Comparison of ENCODE assay signal across 9 mouse cellular contexts in genomic region chr4:94999249-94999648, GRCm38 (mm10). TPM values are rescaled to one million over a fixed set of nuclear protein-coding genes. Genes with fewer than 3 reads are reported as not detected.
DNase-seq lines count a peak whose midpoint lies in the region; ATAC-seq and TF ChIP-seq lines count a peak whose summit lies in the region.
"Had no signal": no experiment of that assay in that cellular context is flagged by ENCODE, and none has a peak within 500 bp of the region (broad histone marks: within the 10 kb centered on the region; RNA-seq: fewer than 3 reads in every experiment).

No protein-coding gene starts in this region.

- no peaks in the 10 kb centered on the region for H3K27me3 ChIP-seq in hindbrain, embryonic 12.5 days

- ATAC-seq in hindbrain, embryonic 12.5 days (ENCODE audit: low FRiP score) = no peak

- no peak overlapping the region for H3K4me3 ChIP-seq in left cerebral cortex, adult 2 months
- no peak overlapping the region for H3K4me3 ChIP-seq in hindbrain, embryonic 12.5 days

- peak; percentile 22 to 26 for DNase-seq in adrenal gland, postnatal 36 days
- no peak for DNase-seq in adrenal gland, postnatal 4 days (ENCODE audit: low spot score in 2 of 2)
- DNase-seq in left cerebral cortex, adult 2 months (ENCODE audit: extremely low spot score in 1 of 2, low spot score in 2 of 2) = peak in 1 of 2 experiments; percentile 57
- no peak for DNase-seq in left cerebral cortex, postnatal 4 days
- DNase-seq in adipocyte (ENCODE audit: low spot score) = peak; percentile 45
- peak; percentile 10 for DNase-seq in spleen, adult 12 weeks (ENCODE audit: low spot score)
- no peak for DNase-seq in testis, postnatal 10 days (ENCODE audit: low spot score)

- no peaks in the 10 kb centered on the region for H3K9me3 ChIP-seq in hindbrain, embryonic 12.5 days (replicated peaks)

- peak; percentile 59 for TF ChIP-seq CTCF in left cerebral cortex, adult 2 months (IDR thresholded peaks at IDR 0.05)

- no peak overlapping the region for H3K27ac ChIP-seq in left cerebral cortex, adult 2 months
- no peak overlapping the region for H3K27ac ChIP-seq in hindbrain, embryonic 12.5 days
- H3K27ac ChIP-seq: hindbrain, embryonic 14.5 days had no signal

- 70% methylated on average over 3 of the region's 3 CpGs for WGBS in hindbrain, embryonic 12.5 days

- H3K36me3 ChIP-seq in hindbrain, embryonic 12.5 days = no peaks in the 10 kb centered on the region

- H3K4me2 ChIP-seq in hindbrain, embryonic 12.5 days (replicated peaks) = no peak overlapping the region
- H3K4me2 ChIP-seq: hindbrain, embryonic 14.5 days had no signal

- no peaks in the 10 kb centered on the region for H3K4me1 ChIP-seq in hindbrain, embryonic 12.5 days

- intact Hi-C loops in left cerebral cortex, adult 2 months (cut with DNase I) = no loop called here
- intact Hi-C loops in left cerebral cortex, postnatal 4 days (cut with DNase I) = no loop called here

- no peak overlapping the region for H3K9ac ChIP-seq in hindbrain, embryonic 12.5 days
- H3K9ac ChIP-seq: hindbrain, embryonic 14.5 days had no signal

RNA-seq across cellular contexts. Expression of gene Mysm1, which starts 20.3 kb away (rescaled TPM):
- 10 to 100 TPM; 21.5 to 29.8 TPM for total RNA-seq in adrenal gland, postnatal 36 days (2021)
- 10 to 100 TPM; 31.5 to 41.0 TPM for total RNA-seq in adrenal gland, postnatal 4 days (2021)
- total RNA-seq in left cerebral cortex, adult 2 months (2021) = 10 to 100 TPM; 39.6 to 41.6 TPM
- 10 to 100 TPM; 28.8 to 34.3 TPM for total RNA-seq in left cerebral cortex, postnatal 4 days (2021)
- 33.2 and 35.7 TPM in 2 replicates for polyA plus RNA-seq in hindbrain, embryonic 12.5 days (2016; fragmentation: Nextera tagmentation; extraction: Ambion mirVana)

RNA-seq across cellular contexts. Expression of gene Jun, which starts 52.8 kb away (rescaled TPM):
- total RNA-seq in adrenal gland, postnatal 36 days (2021) = 100 to 1,000 TPM; 145 to 309 TPM
- total RNA-seq in adrenal gland, postnatal 4 days (2021) = 10 to 100 TPM; 46.6 to 58.6 TPM
- total RNA-seq in left cerebral cortex, adult 2 months (2021) = 10 to 100 TPM; 56.7 to 61.4 TPM
- 10 to 100 TPM; 35.5 to 37.4 TPM for total RNA-seq in left cerebral cortex, postnatal 4 days (2021)
- 70.7 and 86.0 TPM in 2 replicates for polyA plus RNA-seq in hindbrain, embryonic 12.5 days (2016; fragmentation: Nextera tagmentation; extraction: Ambion mirVana)

Comparison
In these comparisons a context has a peak if more than half of its experiments do, and no peak if none do; other contexts are left out.
1. DNase-seq: peak in adrenal gland, postnatal 36 days (2 of 2), adipocyte (single experiment) and spleen, adult 12 weeks (single experiment); none in adrenal gland, postnatal 4 days (0 of 2), left cerebral cortex, postnatal 4 days (single experiment) and testis, postnatal 10 days (single experiment).